Mouse (Mus musculus) forebrain, embryonic 15.5 days (tissue): ENCODE measurements at regions not wholly inside any gene's neighbourhood (a gene's known extent, or its start where the extent isn't known, plus 50 kb on each side); places are given as distances from the start of the nearest gene placed in this dataset.

Experiments used
- ATAC-seq: fragments of 200-750 bp; cut with Nextera tagmentation; replicated peaks from 2 replicates; pipeline ENCODE4 v1.8.0; 2017; ENCODE audit warnings: mild to moderate bottlenecking, moderate TSS enrichment, moderate library complexity
- H3K27ac ChIP-seq: fragments of 300-500 bp; sonication (generic); replicated peaks from 2 replicates; pipeline ENCODE4 v1.5.1; 2015; ENCODE audit warnings: mild to moderate bottlenecking, inconsistent platforms
- H3K27me3 ChIP-seq: fragments of 300-500 bp; sonication (generic); 2 replicates; pipeline ENCODE4 v1.6.1; 2015; ENCODE audit warnings: inconsistent platforms
- H3K36me3 ChIP-seq: fragments of 300-500 bp; sonication (generic); 2 replicates; pipeline ENCODE4 v1.6.1; 2015; ENCODE audit warnings: mild to moderate bottlenecking, inconsistent platforms
- H3K4me1 ChIP-seq: fragments of 300-500 bp; sonication (generic); 2 replicates; pipeline ENCODE4 v1.6.1; 2015; ENCODE audit warnings: inconsistent platforms
- H3K4me2 ChIP-seq: fragments of 300-500 bp; sonication (generic); replicated peaks from 2 replicates; pipeline ENCODE4 v1.6.1; 2015; ENCODE audit warnings: mild to moderate bottlenecking, inconsistent platforms
- H3K4me3 ChIP-seq: fragments of 300-500 bp; sonication (generic); 2 replicates; pipeline ENCODE4 v1.5.1; 2015; ENCODE audit warnings: mild to moderate bottlenecking, inconsistent platforms
- H3K9ac ChIP-seq: fragments of 300-500 bp; sonication (generic); replicated peaks from 2 replicates; pipeline ENCODE4 v1.6.1; 2015; ENCODE audit warnings: mild to moderate bottlenecking, inconsistent platforms
- H3K9me3 ChIP-seq: fragments of 300-500 bp; sonication (generic); 2 replicates; pipeline ENCODE4 v1.6.1; 2016; ENCODE audit warnings: inconsistent platforms
- WGBS: fragments of 180-500 bp; shearing (Covaris S2); methylation state at CpG from one replicate; pipeline ENCODE4 v1.1.7; 2015; ENCODE audit warnings: mixed read lengths; 5-methylcytosine and 5-hydroxymethylcytosine counted together

- no peak overlapping the region for H3K9ac ChIP-seq
- H3K4me3 ChIP-seq, result no peak overlapping the region
- H3K4me2 ChIP-seq, result no peak overlapping the region
- ATAC-seq, result no peak
- 40% methylated on average over 6 of the region's 6 CpGs for WGBS
- H3K27me3 ChIP-seq, result no peaks in the 10 kb centered on the region
- no peaks in the 10 kb centered on the region for H3K4me1 ChIP-seq
- H3K27ac ChIP-seq, result no peak overlapping the region
- no peaks in the 10 kb centered on the region for H3K36me3 ChIP-seq
- no peaks in the 10 kb centered on the region for H3K9me3 ChIP-seq
Measured at GRCm38 (mm10) chr11:90782975-90783374, 94.8 kb upstream of the Tom1l1 start.

DNA sequence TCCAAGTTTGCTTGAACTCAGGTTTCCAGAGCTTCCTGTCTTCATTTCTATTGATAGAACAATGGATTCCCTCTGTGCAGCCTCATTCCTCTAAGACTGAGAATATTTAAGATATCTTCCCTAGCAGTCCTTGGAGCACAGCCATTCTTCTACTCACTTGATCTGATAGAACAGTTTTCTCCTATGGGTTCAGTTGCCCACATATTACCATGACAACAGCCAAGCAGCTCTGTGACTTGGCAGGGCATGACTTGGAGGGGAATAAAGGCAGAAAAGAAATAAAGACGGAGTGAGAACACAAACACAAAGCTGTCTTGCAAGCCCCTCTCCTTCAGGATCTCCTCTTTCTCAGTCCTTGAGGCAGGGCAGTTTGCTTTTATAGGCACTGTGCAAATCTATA, 87.6 kb upstream of the Tom1l1 start:
- Histone ChIP-seq H3K4me2 (no peak overlapping the region), H3K27ac (no peak overlapping the region), H3K9me3 (no peaks in the 10 kb centered on the region), H3K27me3 (no peaks in the 10 kb centered on the region), H3K9ac (no peak overlapping the region), H3K36me3 (no peaks in the 10 kb centered on the region), H3K4me1 (peaks cover 8% of the 10 kb centered on the region; the same call in 1 of the 2 replicates), H3K4me3 (no peak overlapping the region)
- 9% methylated on average over 1 of the region's 1 CpGs for WGBS
- ATAC-seq, result peak; percentile 55; the same call in 1 of the 2 replicates

DNA sequence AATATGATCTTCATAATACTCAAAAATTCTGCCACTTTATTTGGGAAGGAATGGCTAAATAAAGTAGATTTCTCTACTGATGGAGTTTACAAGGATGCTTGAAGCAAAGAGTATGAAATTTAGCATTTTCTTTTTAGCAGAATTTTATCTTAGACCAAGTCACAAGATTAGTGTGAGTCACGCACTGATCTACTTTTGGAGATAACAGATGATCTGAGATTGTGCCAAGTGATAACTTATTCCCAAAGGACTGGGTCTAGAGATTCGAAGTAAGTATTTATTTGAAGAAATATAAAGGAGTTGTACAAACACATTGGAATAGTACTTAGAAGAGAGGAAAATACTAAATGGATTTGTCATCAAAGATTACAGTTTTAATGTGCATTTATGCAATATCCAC, 67.8 kb upstream of the Tom1l1 start:
- Histone ChIP-seq H3K27me3 (no peaks in the 10 kb centered on the region), H3K4me3 (no peak overlapping the region), H3K36me3 (no peaks in the 10 kb centered on the region), H3K9me3 (no peaks in the 10 kb centered on the region), H3K9ac (no peak overlapping the region), H3K4me2 (no peak overlapping the region), H3K4me1 (no peaks in the 10 kb centered on the region), H3K27ac (no peak overlapping the region)
- WGBS, result 77% methylated on average over 2 of the region's 2 CpGs
- no peak for ATAC-seq

- H3K4me1 ChIP-seq, result no peaks in the 10 kb centered on the region
- no peak overlapping the region for H3K9ac ChIP-seq
- H3K27me3 ChIP-seq, result no peaks in the 10 kb centered on the region
- 68% methylated on average over 3 of the region's 3 CpGs for WGBS
- ATAC-seq, result no peak
- H3K9me3 ChIP-seq, result no peaks in the 10 kb centered on the region
- H3K27ac ChIP-seq, result no peak overlapping the region
- H3K4me2 ChIP-seq, result no peak overlapping the region
- H3K4me3 ChIP-seq, result no peak overlapping the region
- H3K36me3 ChIP-seq, result no peaks in the 10 kb centered on the region
Measured at GRCm38 (mm10) chr11:90748448-90748847, 60.3 kb upstream of the Tom1l1 start.

DNA sequence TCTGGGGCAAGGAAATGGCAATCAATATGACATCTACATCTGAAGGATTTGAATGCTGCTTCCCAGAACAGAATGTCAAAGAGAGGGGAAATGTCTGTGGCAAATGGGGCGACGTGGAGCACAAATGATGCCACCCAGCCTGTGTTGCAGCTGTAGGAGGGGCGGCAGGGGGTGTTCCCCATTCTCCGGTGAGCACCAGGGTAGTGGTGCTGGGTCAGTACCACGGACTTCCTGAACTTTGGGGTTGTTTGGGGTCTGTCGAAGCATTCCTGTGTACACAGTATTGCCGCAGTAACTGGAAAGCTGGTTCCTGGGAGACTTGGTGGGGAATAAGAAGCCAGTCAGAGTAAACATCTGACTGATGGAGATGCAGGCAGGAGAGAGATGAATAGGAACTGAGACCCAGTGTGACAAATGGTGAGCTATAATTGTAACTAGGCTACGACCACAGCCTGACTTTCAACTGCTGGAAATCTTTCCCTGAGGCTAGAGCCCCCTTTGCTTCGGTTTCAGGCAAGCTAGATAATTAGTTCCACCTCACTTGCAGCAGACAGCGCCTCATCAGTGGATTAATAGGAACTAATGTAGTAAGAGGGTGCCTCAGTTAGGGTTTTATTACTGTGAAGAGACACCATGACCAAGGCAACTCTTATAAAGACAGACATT, 53.9 kb upstream of the Tom1l1 start:
- Histone ChIP-seq H3K27ac (no peak overlapping the region), H3K9ac (no peak overlapping the region), H3K4me3 (no peak overlapping the region), H3K4me2 (no peak overlapping the region), H3K27me3 (no peaks in the 10 kb centered on the region), H3K36me3 (no peaks in the 10 kb centered on the region), H3K4me1 (no peaks in the 10 kb centered on the region), H3K9me3 (no peaks in the 10 kb centered on the region)
- no peak for ATAC-seq
- 58% methylated on average over 10 of the region's 10 CpGs for WGBS

GRCm38 (mm10) chr11:90739501-90739900, 51.3 kb upstream of the Tom1l1 start:
- no peak for ATAC-seq
- WGBS, result 65% methylated on average over 3 of the region's 3 CpGs

DNA sequence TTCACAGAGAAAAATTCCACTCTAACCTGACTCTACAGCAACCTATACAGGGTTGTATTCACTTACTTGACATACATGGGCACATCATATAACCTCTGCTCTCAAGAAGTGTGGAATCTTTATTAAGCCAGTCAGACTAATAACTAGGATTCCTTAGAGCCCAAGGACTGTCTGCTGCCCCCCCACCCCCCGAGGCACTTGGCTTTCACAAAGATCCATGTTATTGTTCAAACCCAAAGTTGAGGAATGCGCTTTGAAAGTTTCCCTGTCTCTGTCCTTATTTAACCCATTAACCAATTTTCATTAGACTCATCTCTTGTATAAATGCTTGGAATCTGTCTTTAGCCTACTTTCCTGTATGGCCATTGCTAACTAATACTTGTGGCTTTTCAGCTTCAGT, 50.6 kb upstream of the Tom1l1 start:
- WGBS, result 73% methylated on average over 2 of the region's 2 CpGs
- Histone ChIP-seq H3K4me2 (no peak overlapping the region), H3K9ac (no peak overlapping the region), H3K27me3 (no peaks in the 10 kb centered on the region), H3K4me3 (no peak overlapping the region), H3K36me3 (no peaks in the 10 kb centered on the region), H3K9me3 (no peaks in the 10 kb centered on the region), H3K27ac (no peak overlapping the region), H3K4me1 (no peaks in the 10 kb centered on the region)
- no peak for ATAC-seq

More at GRCm38 (mm10) chr11:90739501-90739900, 51.3 kb upstream of the Tom1l1 start:
- Histone ChIP-seq H3K27me3 (no peaks in the 10 kb centered on the region), H3K27ac (no peak overlapping the region), H3K4me3 (no peak overlapping the region), H3K36me3 (no peaks in the 10 kb centered on the region), H3K9ac (no peak overlapping the region), H3K9me3 (no peaks in the 10 kb centered on the region), H3K4me2 (no peak overlapping the region), H3K4me1 (no peaks in the 10 kb centered on the region)
